Mouse (Mus musculus): ENCODE results near the gene G6pc3.

- TF ChIP-seq CTCF (IDR thresholded peaks at IDR 0.05; ENCODE audit: borderline replicate concordance, insufficient read depth, low read length) (no peak), POLR2A (IDR thresholded peaks at IDR 0.05; ENCODE audit: low read depth, low read length) (no peak)
Measured at GRCm38 (mm10) chr11:102196018-102196797, 6.8 kb downstream of the G6pc3 start.
